Mouse (Mus musculus) CD4-positive, CD25-positive, alpha-beta regulatory T cell, adult 4 months (primary cell): ENCODE measurements at regions not wholly inside any gene's neighbourhood (a gene's known extent, or its start where the extent isn't known, plus 50 kb on each side); places are given as distances from the start of the nearest gene placed in this dataset.

Experiments used
- ATAC-seq: one replicate; pipeline ENCODE4 v1.8.0; 2017

DNA sequence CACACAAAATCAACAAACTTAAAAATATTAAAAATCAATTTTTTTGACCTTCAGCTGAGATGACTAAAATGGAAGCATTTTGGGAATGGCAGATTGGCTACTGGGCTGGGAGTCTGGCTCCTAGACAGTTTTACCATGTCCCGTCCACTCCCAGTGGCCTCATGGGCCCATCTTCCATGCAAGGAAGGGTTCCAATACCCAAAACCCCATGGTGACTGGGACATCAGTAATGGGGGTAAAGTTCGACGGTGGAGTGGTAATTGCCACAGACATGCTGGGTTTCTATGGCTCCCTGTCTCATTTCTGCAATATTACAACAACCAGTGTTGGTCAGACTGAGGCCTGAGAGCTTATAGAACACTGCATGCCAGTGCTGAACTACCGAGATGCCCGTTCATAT is 82.2 kb downstream of the Il20rb start:
- no peak for ATAC-seq

DNA sequence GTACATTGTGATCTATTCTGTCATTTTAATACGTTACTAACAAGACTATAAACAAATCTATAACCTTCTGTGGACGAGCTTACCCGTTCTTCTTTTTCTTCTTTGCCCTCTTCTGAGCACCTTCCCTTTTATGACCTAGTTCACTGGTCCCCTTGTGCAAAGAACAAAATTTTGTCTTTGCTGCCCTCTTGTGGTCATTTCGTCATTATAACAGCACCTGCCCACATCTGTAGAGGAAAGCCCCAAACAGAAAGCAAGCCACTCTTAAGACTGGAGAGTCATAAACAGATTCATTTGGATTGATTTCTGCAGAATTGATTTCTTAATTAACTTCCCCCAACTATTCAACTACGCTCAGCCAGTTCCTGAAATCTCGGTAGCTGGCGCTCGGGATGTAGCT is 86.2 kb downstream of the Il20rb start:
- peak; percentile 83 for ATAC-seq

DNA sequence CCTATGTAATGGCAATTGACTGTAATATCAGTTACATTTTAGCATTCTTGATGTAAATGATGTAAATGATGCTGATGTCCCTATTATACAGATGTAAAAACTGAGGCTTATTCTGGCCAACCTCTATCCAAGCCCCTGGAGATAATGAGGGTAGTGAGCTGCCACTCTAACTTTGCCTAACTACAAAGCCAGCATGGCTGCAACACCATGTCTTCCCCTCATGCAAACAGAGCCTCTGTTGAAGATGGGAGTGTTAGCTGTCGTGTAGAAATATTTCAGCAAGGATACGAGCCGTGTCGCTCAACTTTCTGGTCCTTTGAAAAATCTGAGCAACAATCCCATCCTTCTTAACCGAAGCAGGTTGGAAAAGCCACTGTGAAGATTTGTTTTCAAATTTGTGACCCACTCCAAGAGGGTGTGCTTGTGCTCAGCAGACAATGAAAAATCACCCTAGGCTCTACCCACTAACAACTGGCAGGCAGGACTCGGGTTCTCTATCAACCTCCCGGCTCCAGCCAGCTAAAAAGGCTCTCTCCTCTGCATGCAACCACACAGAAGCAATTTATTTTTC is 90.2 kb downstream of the Il20rb start:
- ATAC-seq, result no peak

DNA sequence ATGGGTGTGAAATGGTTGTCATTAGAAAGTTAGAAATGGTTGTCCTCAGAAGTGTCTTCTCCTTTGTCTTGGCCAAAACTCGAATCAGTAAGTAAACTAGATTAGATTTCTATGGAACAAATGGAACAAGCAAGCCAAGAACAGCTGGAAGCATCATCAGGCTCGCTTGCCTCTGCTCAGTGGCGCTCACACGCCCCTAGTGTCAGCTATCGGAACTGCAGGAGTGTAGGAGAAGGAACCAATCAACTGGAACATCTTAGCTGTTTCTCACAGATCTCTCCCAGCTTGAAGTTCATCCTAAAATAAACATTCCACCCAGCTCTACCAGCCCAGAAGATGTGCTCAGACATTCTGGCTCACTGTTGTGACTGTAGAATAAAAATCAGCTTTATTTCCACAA is 90.9 kb downstream of the Il20rb start:
- peak; percentile 74 for ATAC-seq

DNA sequence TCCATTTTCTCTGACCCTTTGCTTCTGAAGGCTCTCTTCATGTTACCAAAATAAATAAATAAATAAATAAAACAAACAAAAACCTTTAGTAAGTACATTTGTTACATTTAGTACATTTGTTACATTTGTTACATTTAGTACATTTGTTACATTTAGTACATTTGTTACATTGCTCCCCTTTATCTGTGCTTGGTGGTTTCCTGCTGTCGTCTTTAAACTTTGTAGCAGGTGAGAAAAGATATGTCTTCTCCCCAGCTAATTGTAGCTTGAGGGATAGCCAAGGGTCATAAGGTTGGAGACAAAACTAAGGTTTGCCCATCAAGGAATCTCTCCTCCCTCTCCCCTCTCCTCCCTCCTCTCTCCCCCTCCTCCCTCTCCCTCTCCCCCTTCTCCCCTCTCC is 92.0 kb downstream of the Il20rb start:
- ATAC-seq, result no peak

DNA sequence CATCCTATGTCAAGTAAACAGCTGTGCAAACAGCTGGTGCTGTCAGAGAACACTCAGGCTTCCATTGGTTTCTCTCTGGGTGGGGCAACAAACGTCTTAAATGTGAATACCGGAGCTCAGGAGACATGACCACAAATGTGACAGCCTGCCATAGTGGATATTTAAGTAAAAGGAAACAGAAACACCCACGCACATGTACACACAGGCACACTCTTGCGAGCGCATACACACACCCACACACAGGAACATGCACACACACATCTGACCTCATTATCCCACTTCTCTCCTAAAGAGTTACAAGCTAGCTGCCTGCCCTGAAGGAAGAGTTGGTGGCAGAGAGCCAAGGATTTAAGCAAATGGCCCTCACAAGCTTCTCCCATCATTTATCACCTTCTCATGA is 92.4 kb downstream of the Il20rb start:
- no peak for ATAC-seq

DNA sequence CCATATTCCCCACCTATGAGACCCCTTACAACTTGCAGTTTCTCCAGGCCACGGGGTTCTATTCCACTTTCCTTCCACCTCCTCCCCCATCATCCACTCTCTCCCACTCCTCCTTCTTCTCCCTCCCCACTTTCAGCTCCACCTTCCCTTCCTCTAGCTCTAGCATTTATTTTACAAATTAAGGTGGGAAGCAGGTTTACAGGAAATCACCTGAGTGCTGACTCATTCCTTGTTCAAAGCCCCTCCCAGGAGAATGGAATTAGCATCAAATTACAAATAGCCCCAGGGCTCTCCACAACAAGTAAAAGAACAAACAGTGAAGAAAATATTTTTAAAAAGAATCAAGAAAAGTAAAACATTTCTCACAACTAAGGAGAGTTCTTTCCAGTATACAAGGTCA is 94.3 kb downstream of the Il20rb start:
- ATAC-seq, result no peak

DNA sequence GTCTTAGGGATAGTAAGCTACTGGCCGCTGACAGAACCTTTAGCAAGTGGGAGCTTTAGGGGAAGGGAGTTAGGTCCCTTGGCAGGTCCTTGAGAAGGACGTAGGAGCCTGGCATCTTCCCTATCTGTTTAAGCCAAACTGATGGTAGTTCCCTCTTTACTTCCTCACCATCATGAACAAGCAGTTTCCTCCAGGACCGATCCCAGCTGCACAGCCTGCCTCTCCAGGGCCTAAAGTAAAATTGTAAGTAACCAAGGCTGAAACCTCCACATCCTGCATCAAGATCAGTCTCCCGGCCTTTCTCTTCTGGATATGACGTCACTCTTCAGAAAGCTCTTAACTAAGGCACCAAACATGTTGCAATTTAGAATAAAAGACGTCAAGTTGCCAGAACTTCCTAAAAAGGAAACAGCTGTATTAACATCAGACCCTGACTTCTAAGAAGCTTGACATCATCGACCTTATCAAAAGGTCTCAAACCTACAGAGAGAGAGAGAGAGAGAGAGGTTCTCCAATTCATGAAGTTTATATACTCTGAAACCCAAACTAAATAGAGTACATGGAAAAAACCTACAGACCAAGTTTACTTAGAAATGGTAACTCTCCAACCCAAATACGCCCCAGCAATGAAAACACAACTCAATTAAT is 94.9 kb downstream of the Il20rb start:
- ATAC-seq, result no peak

DNA sequence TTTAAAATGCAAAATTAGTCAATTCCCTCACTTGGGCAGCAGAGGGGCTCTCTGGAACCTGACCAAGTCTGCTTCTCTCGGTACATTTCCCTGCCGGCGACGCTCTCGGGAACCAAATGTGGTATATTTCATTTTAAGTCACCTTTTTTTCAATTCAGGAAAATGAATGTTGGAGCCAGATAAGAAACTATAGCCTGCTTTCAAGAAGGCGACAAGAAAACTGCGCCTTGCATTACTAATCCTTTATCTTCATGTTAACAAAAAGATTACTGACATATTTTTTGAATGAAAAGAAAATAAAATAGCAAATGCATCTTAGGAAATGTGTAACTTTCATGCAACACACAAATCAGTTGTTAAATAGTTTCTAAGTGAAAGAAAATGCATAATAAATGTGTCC is 98.2 kb downstream of the Il20rb start:
- ATAC-seq, result no peak

DNA sequence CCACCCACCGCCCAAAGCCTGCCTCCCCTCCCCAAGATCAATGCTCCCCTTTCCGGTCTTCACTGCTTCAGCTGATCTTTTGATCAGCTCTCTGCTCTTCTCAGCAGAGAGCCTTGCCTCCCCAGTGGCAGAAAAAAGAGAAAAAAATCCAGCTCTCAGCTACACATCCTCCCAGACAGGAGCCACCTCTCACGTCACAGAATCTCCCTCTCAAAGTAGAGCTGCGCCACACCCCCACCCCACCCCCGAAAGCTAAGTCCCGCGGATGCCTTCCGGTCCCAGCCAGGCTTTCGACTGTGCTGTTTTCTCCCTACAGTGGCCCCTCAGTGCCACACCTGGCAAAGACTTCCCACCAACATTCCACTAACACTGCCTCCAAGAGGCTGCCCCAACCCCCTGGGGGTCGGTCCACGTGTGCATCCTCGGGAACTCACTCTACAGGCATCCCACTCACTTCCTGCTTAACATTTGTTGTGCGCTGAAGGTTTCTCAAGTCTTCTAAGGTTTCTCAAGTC is 99.4 kb downstream of the Il20rb start:
- peak; percentile 72 for ATAC-seq

DNA sequence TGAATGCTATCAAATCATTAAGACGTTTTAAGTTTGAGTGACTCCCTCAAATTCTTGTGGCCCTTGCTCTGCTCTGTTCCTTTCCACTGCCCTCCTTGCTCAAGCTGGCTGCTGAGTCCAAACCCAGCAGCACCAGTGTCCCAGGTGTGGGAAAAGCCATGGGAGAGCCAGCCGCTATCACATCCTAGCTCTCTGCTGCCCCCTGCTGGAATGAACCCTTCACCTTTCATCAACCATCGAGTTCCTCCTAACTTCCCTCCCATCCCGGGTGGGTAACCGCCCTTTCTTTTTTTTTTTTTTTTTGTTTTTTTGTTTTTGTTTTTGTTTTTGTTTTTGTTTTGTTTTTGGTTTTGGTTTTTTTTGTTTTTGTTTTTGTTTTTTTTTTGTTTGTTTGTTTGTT is 104.1 kb downstream of the Il20rb start:
- ATAC-seq, result peak; percentile 65

DNA sequence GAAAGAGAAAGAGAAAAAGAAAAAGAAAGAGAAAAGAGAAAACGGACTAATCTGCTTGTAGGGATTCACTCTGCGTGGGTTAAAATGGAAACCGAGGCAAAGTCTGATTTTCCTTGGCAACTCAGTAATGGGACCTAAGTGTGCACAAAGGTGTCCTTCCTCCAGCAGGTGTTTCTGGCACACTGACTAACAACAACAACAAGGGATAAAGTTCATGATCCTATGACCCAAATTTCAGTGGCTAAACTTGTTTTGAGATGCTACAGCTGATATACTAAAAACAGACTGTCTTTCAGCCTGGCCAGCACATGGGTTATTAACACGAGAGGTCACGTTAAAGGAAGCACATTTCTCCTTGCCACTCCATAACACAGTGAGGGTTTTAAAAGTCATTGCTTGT is 116.7 kb downstream of the Il20rb start:
- ATAC-seq, result no peak

DNA sequence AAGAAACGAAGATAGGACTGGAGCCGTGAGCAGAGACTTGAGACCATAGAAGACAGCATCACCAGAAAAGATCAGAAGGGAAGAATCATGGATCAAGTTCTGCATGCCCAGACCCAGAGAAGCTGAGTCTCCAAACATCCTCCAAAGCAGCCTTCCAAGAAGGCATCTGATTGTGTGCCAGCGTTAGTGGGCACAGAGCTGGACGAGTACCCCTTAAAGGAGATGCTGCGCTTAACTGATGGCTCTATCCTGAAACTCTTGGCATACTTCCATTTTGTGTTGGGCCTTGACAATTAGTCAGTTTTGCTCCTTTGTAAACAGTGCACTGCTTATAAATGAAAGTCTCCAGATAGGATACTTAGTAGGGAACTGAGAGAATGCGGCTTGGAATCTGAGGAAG is 119.8 kb downstream of the Il20rb start:
- ATAC-seq, result no peak

DNA sequence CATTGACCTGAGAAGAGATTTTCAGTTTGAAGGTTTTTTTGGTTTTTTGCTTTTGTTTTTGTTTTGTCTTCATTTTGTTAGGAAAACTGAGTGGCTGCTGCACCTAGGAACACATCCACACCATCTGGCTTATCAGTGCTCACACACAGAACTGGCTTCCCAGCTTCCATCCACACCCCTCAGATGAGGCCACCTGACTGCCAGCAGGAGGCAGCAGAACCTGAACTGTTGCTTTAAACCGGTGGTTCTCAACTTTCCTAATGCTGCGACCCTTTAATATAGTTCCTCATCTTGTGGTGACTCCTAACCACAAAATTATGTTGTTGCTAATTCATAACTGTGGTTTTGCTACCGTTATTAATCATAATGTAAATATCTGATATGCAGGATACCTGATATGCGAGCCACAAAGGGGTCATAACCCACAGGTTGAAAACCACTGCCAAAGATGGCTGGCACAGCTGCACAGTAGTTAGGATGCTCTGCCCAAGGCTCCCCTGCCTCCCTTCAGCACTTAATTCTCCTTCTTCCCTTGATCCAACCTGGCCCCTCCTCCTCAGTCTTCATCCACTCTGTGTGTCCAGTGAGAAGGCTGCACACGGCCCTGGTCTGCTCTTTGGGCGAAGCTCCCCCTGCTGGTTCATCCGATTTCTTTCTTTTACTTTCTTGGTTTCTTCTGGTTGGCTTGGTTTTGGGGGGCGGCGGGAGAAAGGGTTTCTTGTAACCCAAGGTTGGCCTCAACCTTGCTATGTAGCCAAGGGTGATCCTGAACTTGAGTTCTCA is 126.5 kb downstream of the Il20rb start:
- ATAC-seq, result no peak

DNA sequence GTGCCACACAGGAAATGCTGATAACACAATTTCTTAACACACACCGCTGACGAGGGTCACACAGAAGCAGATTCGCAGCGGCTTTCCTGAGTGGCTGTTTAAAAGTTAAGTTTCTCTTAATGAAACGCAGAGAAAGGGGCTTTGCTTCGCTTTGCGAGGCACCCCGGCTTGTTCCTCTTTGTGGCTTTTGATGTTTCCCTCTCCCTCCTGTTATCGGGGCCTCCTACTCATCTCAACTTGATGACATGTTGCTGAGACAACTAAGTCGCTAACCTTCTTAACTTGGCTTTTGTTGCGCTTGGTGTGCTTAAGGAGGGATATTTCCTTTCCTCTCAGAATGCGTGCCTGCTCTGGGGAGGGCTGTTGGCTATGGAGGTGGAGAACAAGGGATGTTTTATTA is 129.0 kb downstream of the Il20rb start:
- no peak for ATAC-seq

DNA sequence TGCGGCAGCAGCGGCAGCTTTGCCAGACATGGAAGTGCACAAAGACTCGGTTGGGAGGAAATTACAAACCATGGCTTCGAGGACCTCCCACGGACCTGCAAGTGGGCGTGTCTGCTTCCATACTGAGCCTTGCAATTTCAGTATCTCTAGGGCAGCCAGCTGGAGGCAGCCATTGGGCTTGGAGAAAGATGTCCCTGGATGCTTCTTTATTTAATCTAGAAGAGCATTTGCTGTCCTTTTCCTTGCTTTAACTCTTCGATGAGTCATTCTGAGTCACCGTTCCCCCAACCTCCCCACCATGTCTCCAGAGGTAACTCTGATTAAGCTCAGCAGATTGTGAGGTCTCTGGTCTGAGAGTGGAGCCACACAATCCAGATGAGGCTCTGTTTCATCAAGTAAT is 145.8 kb downstream of the Il20rb start:
- ATAC-seq, result no peak

DNA sequence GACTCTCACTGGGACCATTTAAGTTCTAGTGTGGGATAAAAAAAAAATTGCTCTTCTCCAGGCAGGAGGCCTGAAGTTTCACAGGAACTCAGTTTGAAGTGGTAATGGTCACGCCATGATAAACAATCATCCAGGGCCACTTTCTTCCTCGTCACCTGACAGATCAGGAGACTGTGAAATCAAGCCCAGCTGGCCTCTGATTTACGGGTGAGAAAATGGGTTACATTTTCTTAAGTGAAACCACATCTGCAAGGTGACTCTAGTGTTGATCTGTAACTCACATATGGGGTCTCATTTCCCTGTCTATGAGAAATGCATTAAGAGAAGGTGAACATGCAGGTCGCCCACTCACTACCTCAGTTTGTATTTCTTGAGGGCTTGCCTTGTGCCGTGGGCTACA is 178.8 kb downstream of the Il20rb start:
- ATAC-seq, result no peak

DNA sequence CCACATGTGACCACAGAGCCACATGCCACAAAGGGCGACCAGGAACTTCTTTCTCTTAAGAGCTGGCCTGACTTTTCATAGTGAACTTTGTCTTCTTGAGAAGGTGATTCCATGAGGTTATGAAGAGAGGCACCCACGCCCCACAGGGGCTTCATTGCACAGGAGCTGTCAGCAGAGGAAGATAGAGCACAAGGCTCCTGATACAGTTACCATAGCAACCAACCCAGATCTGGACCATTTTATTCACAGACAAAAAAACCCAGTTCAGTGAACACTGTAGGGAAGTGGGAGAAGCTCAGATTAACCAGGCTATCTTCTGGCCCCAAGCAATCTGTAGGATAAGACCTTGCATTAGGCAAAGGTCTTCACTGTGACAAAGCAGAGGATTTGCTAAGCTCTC is 179.2 kb downstream of the Il20rb start:
- ATAC-seq, result no peak

DNA sequence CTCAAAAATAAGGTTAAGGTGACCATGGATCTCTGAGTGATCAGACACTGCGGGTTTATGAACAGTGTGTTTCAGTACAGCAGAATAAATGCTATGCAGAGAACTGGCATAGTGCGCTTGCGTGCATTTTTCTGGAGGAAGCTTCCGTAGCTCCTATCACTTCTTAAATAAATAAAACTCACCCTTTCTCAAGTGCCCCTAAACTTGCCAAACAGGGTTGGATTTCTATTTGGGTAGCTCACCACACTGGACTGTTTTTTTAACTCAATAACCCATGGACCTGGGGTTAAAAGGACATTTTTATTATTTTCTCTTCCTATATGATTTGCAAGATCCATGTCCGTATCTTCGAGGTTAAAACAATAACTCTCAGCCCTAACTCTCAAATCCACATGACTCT is 182.8 kb downstream of the Il20rb start:
- no peak for ATAC-seq

DNA sequence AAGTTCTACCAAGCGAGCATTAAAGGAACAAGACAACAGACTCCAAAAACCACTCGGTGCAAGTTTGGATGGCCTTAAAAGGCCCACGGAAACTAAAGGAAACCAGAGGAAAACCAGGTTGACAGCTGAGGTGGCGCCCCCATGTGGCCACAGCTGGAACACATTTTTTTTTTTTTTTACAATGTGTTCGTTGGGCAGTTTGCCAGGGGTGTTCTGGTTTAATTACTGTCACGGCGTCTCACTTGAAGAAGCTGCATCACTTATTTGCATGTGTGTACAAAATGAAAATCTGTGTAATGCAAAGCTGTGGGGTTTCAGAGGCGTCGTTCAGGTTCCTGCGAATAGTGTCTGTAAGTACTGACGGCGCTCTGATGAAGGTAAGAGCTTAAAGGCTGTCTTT is 185.0 kb downstream of the Il20rb start:
- ATAC-seq, result no peak

DNA sequence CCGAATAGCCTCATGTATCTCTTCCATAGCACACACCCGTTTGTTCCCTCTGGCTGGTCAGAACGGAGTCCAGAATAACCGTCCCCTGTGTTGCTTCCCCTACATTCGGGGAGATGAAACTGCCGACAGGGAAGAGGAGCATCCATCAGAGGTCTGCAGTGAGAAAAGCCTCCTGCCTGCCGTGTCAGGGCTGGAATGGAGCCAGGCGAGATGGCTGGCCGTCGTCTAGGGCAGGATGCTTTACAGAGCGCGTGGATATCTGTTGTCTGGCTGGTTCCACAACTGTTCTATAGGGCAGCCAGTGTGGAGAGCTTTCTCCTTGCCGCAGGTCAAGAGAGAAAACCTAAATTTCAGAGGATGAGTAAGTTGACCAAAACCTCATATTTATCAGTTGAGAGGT is 209.2 kb downstream of the Il20rb start:
- ATAC-seq, result no peak

DNA sequence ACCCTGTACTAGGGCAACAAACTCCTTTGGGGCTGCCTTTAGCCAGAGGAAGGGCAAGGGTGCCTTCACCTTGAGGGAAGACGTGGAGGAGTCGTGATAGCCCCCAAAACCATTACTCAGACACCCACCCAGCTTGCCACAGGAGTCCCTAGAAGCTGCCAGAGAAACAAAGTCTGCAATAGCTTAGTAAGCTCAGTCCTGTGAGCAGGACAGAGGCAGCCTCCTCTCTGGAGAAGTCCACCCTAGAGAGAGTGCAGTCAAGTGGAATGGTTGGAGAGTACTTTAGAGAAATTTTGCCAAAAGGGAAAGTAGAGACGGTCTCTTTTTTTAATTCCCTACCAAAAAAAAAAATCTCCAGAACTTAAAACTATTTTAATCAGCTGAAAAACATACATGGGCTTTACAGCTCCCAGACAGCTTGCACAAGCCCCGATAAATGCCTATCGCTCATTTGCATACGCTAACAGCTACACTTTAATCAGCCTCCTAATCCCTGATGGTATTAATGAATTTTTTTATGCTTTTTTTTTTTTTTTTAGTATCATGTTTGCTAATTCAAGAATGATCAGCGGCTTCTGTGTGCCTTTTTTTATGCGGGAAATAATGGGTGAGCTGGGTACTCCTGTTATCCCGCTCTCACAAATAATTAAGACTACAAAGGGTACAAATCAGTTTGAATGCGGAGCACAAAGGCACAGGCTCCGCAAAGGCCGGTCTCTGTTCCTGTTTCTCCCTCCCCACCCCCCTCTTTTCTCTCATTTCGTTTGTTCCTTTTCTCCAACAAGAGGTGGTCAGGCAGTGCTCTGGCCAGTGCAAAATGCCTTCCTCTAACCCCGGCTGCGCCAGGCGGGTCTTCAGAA is 219.8 kb downstream of the Il20rb start:
- ATAC-seq, result no peak

DNA sequence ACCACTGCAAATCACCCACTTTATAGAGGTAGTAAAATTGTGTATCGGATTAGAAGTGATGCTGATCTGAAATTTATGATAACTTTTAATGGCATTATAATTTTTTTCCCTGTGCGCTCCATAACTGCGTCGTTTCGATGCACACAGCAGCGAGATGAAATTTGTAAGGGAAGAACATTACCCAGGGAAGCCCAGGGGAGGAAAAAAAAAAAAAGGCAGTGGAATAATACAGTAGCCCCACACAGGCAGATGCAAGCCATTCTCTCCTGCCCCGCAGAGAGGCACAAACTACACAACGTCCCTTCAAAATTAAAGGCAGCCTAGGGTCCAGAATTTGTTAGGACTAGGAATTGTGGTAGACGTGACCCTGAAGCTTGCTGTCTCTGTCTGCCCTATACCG is 234.2 kb downstream of the Il20rb start:
- no peak for ATAC-seq
